Mouse (Mus musculus): ENCODE measurements at regions not wholly inside any gene's neighbourhood (a gene's known extent, or its start where the extent isn't known, plus 50 kb on each side); places are given as distances from the start of the nearest gene placed in this dataset.

DNA sequence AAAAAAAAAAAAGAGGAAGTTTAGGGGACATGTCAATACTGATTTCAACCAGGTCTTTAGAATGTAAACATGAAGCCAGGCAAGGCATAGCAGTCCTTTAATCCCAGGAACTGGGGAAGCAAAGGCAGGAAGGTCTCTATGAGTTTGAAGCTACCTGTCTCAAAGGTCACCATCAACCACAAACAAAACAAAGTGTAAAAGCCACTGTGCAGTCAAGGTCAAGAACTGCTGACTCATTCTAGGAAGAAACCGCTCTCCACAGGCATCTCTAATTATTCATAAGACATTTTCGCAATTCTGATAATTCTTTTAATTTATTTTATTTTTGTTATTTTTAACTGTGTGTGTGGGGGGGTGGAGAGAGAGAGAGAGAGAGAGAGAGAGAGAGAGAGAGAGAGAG lies 364.0 kb downstream of the Cntnap4 start:
- 87% methylated on average over 2 of the region's 2 CpGs for WGBS
- Histone ChIP-seq H3K4me2 (ENCODE audit: low read length) (no peak overlapping the region), H3K4me1 (replicated peaks; ENCODE audit: control insufficient read depth, insufficient read depth, low read length) (peaks cover 5% of the 10 kb centered on the region; the same call in 1 of the 2 replicates), H3K36me3 (ENCODE audit: control insufficient read depth, insufficient read depth) (no peaks in the 10 kb centered on the region), H3K9ac (replicated peaks; ENCODE audit: low read depth, low read length) (no peak overlapping the region), H3K27ac (ENCODE audit: low read length) (no peak overlapping the region), H3K27me3 (replicated peaks; ENCODE audit: control insufficient read depth, insufficient read depth, low read length) (no peaks in the 10 kb centered on the region; the same call in 1 of the 2 replicates), H3K9me3 (ENCODE audit: control insufficient read depth, low read length) (no peaks in the 10 kb centered on the region), H3K4me3 (replicated peaks; ENCODE audit: low read length) (no peak overlapping the region)
- no peak for ATAC-seq

DNA sequence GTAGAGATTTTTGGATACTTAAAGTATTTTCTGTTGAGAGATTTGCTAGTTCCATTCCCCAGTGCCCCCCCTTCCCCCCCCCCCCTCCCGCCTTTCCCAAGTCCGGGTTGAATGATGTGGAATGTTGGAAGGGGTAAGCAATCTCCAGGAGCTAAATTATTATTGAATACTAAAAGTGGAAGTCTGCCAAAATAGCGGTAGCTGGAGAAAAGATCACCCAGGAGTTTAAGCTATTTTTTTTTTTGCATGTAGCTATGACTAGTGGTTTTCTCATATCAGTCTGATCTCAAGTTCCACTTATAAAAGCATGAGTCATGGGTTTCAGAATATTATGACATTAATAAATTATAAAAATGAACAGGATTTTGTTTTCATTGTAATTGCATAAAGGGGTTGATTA lies 365.6 kb downstream of the Cntnap4 start:
- ATAC-seq, result no peak
- no peak overlapping the region for H3K27ac ChIP-seq (ENCODE audit: low read length)
- peaks cover 5% of the 10 kb centered on the region; the same call in 1 of the 2 replicates for H3K4me1 ChIP-seq (replicated peaks; ENCODE audit: control insufficient read depth, insufficient read depth, low read length)
- H3K27me3 ChIP-seq (replicated peaks; ENCODE audit: control insufficient read depth, insufficient read depth, low read length), result no peaks in the 10 kb centered on the region; the same call in 1 of the 2 replicates
- H3K4me3 ChIP-seq (replicated peaks; ENCODE audit: low read length), result no peak overlapping the region
- H3K9ac ChIP-seq (replicated peaks; ENCODE audit: low read depth, low read length), result no peak overlapping the region
- WGBS, result 17% methylated on average over 3 of the region's 3 CpGs
- no peak overlapping the region for H3K4me2 ChIP-seq (ENCODE audit: low read length)
- H3K36me3 ChIP-seq (ENCODE audit: control insufficient read depth, insufficient read depth), result no peaks in the 10 kb centered on the region
- H3K9me3 ChIP-seq (ENCODE audit: control insufficient read depth, low read length), result no peaks in the 10 kb centered on the region

DNA sequence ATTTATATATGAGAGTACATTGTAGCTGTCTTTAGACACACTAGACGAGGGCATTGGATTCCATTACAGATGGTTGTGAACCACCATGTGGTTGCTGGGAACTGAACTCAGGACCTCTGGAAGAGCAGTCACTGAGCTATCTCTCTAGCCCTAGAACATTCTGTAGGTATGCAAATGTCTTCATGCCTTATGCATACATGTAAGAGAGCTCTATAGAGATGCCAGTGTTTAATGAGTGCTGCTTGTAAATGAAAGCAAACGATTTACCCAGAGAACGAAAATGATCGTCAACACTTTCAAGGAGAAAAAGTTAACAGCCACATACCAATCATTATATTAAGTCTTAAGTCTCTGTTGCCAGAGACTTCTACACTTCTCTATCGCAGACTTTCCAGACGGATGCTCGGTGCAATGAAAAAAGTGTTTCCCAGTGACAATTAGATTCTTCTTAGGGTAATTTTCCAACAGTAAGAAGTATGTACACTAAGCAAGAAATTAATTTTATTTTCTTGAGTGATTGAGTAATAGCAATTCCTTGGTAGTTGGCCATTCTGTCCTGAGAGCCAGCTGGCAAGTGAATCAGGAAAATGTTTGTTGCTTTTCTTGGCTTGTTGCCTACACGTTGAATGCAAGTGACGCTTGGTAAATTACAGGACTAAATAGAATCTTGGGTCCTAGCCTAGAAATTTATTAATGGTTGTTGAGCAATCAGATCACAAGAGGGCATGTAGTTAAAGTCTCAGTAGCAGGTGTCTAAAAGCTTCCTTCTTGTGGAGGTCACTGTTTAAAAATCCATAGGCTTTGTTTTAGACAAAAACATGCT lies 366.3 kb downstream of the Cntnap4 start:
- Histone ChIP-seq H3K4me2 (ENCODE audit: low read length) (no peak overlapping the region), H3K27ac (ENCODE audit: low read length) (no peak overlapping the region), H3K4me1 (replicated peaks; ENCODE audit: control insufficient read depth, insufficient read depth, low read length) (peaks cover 5% of the 10 kb centered on the region), H3K9ac (replicated peaks; ENCODE audit: low read depth, low read length) (no peak overlapping the region), H3K9me3 (ENCODE audit: control insufficient read depth, low read length) (no peaks in the 10 kb centered on the region), H3K4me3 (replicated peaks; ENCODE audit: low read length) (no peak overlapping the region), H3K36me3 (ENCODE audit: control insufficient read depth, insufficient read depth) (no peaks in the 10 kb centered on the region), H3K27me3 (replicated peaks; ENCODE audit: control insufficient read depth, insufficient read depth, low read length) (no peaks in the 10 kb centered on the region; the same call in 1 of the 2 replicates)
- ATAC-seq, result peak; percentile 79
- 21% methylated on average over 9 of the region's 9 CpGs for WGBS

DNA sequence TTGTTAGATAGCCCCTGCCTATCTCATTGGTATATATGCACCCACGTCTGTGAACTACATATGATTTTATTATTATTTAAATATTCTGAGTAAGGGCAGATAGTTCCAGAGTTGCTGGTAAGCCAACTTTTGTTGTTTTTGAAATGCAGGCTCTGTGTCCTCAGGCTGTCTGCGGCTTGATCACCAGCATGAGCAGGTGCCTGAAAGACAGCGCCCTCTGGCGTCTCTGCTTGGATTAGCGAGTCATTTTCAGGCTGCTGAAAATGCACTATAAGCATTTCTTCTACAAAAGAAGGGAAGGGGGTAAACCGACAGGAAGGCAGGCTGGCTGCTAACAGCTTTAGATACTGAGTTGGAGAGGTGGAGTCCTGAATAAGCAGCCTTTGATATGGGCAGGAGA lies 402.6 kb downstream of the Cntnap4 start:
- Histone ChIP-seq H3K9me3 (ENCODE audit: control insufficient read depth, low read length) (no peaks in the 10 kb centered on the region), H3K9ac (replicated peaks; ENCODE audit: low read depth, low read length) (no peak overlapping the region), H3K4me1 (replicated peaks; ENCODE audit: control insufficient read depth, insufficient read depth, low read length) (peaks cover 3% of the 10 kb centered on the region; the same call in 1 of the 2 replicates), H3K27ac (ENCODE audit: low read length) (no peak overlapping the region), H3K4me2 (ENCODE audit: low read length) (no peak overlapping the region), H3K27me3 (replicated peaks; ENCODE audit: control insufficient read depth, insufficient read depth, low read length) (no peaks in the 10 kb centered on the region), H3K4me3 (replicated peaks; ENCODE audit: low read length) (no peak overlapping the region), H3K36me3 (ENCODE audit: control insufficient read depth, insufficient read depth) (no peaks in the 10 kb centered on the region)
- ATAC-seq, result peak; percentile 55; the same call in 1 of the 2 replicates
- 2% methylated on average over 6 of the region's 6 CpGs for WGBS

DNA sequence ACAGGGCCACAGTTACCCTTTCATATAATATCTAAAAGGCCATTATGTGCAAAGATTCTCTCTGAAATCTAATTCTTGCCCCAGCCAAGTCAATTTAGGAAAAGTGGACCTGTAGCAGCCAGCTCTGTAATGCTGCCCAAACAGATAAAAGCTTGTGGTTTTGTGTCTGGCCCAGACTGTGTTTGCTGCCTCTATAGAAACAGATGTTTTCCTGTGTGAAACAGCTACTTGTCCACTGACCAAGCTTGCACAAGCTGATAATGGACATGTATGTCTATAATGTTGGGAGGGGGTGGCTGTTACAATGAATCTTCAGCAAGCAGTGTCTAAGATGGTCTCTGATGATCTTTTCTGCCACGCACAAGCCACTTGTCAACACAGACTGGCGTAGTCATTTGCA lies 405.9 kb downstream of the Cntnap4 start:
- no peak overlapping the region; the same call in 1 of the 2 replicates for H3K27ac ChIP-seq (ENCODE audit: low read length)
- H3K36me3 ChIP-seq (ENCODE audit: control insufficient read depth, insufficient read depth), result no peaks in the 10 kb centered on the region
- H3K9ac ChIP-seq (replicated peaks; ENCODE audit: low read depth, low read length), result no peak overlapping the region
- ATAC-seq, result no peak
- no peak overlapping the region for H3K4me3 ChIP-seq (replicated peaks; ENCODE audit: low read length)
- no peaks in the 10 kb centered on the region for H3K9me3 ChIP-seq (ENCODE audit: control insufficient read depth, low read length)
- no peak overlapping the region for H3K4me2 ChIP-seq (ENCODE audit: low read length)
- peaks cover 3% of the 10 kb centered on the region; the same call in 1 of the 2 replicates for H3K4me1 ChIP-seq (replicated peaks; ENCODE audit: control insufficient read depth, insufficient read depth, low read length)
- WGBS, result 71% methylated on average over 2 of the region's 2 CpGs
- no peaks in the 10 kb centered on the region for H3K27me3 ChIP-seq (replicated peaks; ENCODE audit: control insufficient read depth, insufficient read depth, low read length)

DNA sequence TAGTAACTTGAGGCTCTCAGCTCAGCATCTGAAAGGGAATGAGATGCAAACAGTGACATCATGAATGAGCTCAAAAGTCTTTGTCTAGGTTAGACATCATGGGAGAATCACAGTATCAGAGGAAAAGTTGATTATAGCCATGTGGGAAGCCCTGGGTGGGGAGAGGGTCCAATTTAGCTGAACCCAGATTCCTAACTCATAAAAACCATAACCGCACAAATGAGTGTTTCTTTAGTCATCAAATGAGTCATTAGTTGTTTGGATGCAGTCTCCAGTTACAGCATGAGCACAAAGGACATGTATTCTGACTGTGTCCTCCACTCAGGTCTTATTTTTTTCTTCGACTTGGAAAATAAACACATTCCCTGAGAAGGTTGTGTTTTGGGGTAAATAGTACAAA lies 406.5 kb downstream of the Cntnap4 start:
- no peak overlapping the region for H3K4me3 ChIP-seq (replicated peaks; ENCODE audit: low read length)
- H3K4me2 ChIP-seq (ENCODE audit: low read length), result no peak overlapping the region
- no peaks in the 10 kb centered on the region for H3K36me3 ChIP-seq (ENCODE audit: control insufficient read depth, insufficient read depth)
- H3K27me3 ChIP-seq (replicated peaks; ENCODE audit: control insufficient read depth, insufficient read depth, low read length), result no peaks in the 10 kb centered on the region
- WGBS, result 92% methylated on average over 2 of the region's 2 CpGs
- H3K27ac ChIP-seq (ENCODE audit: low read length), result no peak overlapping the region
- no peaks in the 10 kb centered on the region for H3K9me3 ChIP-seq (ENCODE audit: control insufficient read depth, low read length)
- no peak overlapping the region for H3K9ac ChIP-seq (replicated peaks; ENCODE audit: low read depth, low read length)
- no peak for ATAC-seq
- H3K4me1 ChIP-seq (replicated peaks; ENCODE audit: control insufficient read depth, insufficient read depth, low read length), result peaks cover 3% of the 10 kb centered on the region; the same call in 1 of the 2 replicates

DNA sequence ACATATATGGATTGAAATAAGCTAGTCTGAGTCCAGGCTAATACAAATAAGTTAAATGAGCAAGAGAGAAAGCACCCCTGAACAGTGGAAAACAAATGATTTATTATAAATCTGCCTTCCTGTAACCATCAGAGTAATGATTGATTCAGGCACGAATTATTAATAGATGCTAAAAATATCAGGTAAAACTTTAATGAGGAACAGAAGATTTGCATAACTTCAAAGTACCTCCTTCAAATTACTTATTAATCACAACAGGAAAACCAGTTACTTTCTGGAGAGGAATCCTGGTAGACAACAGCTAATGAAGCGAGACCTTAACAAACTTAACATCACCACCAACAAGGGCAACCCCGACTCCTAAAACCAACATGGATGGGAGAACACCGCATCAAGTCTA lies 423.9 kb downstream of the Cntnap4 start:
- Histone ChIP-seq H3K4me1 (replicated peaks; ENCODE audit: control insufficient read depth, insufficient read depth, low read length) (no peaks in the 10 kb centered on the region), H3K9ac (replicated peaks; ENCODE audit: low read depth, low read length) (no peak overlapping the region), H3K4me3 (replicated peaks; ENCODE audit: low read length) (no peak overlapping the region), H3K9me3 (ENCODE audit: control insufficient read depth, low read length) (no peaks in the 10 kb centered on the region), H3K36me3 (ENCODE audit: control insufficient read depth, insufficient read depth) (no peaks in the 10 kb centered on the region), H3K4me2 (ENCODE audit: low read length) (no peak overlapping the region), H3K27ac (ENCODE audit: low read length) (no peak overlapping the region), H3K27me3 (replicated peaks; ENCODE audit: control insufficient read depth, insufficient read depth, low read length) (no peaks in the 10 kb centered on the region)
- no peak for ATAC-seq
- WGBS, result 89% methylated on average over 4 of the region's 4 CpGs

DNA sequence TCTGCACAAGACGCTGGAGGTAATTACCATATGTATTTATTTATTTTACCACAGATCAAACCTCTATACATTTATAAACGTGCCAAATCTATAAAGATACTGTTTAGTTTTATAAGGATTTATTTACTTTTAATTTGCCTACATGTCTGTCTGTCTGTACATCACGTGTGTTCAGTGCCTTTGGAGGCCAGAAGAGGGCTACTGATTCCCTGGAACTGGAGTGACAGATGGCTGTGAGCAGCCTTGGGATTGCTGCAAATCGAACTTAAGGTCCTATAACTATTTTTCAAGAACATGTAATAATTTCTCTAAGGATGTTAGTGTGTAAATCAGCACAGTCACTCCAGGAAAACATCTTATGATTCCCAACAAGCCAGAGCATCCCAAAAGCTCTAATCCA lies 437.5 kb downstream of the Cntnap4 start:
- Histone ChIP-seq H3K4me1 (replicated peaks; ENCODE audit: control insufficient read depth, insufficient read depth, low read length) (no peaks in the 10 kb centered on the region), H3K36me3 (ENCODE audit: control insufficient read depth, insufficient read depth) (no peaks in the 10 kb centered on the region), H3K27ac (ENCODE audit: low read length) (no peak overlapping the region), H3K27me3 (replicated peaks; ENCODE audit: control insufficient read depth, insufficient read depth, low read length) (no peaks in the 10 kb centered on the region), H3K9me3 (ENCODE audit: control insufficient read depth, low read length) (no peaks in the 10 kb centered on the region), H3K4me3 (replicated peaks; ENCODE audit: low read length) (no peak overlapping the region), H3K9ac (replicated peaks; ENCODE audit: low read depth, low read length) (no peak overlapping the region), H3K4me2 (ENCODE audit: low read length) (no peak overlapping the region)
- 75% methylated on average over 4 of the region's 4 CpGs for WGBS
- ATAC-seq, result no peak

DNA sequence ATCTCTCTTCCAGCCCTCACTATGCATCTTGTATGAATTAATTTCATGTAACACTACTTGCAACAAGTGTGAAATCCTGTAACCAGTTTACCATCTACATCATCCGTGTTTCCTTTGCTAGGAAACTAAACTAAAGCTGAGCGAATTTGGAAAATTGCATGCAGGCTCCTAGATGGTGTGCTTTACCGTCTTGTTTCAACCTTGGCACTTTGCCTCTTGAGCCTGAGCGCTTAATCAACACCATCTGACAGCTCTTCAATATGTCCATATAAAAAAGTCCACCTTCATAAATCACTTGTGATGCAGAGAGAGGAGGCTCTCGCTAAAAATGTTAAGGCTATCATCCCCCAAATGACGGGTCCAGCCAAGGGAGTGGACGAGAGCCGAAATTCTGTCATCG lies 459.0 kb downstream of the Cntnap4 start:
- Histone ChIP-seq H3K9ac (replicated peaks; ENCODE audit: low read depth, low read length) (no peak overlapping the region), H3K27ac (ENCODE audit: low read length) (no peak overlapping the region), H3K9me3 (ENCODE audit: control insufficient read depth, low read length) (no peaks in the 10 kb centered on the region), H3K4me1 (replicated peaks; ENCODE audit: control insufficient read depth, insufficient read depth, low read length) (no peaks in the 10 kb centered on the region), H3K4me3 (replicated peaks; ENCODE audit: low read length) (no peak overlapping the region), H3K4me2 (ENCODE audit: low read length) (no peak overlapping the region), H3K36me3 (ENCODE audit: control insufficient read depth, insufficient read depth) (no peaks in the 10 kb centered on the region), H3K27me3 (replicated peaks; ENCODE audit: control insufficient read depth, insufficient read depth, low read length) (no peaks in the 10 kb centered on the region)
- no peak for ATAC-seq
- 80% methylated on average over 9 of the region's 9 CpGs for WGBS
